Mouse (Mus musculus) stomach, embryonic 14.5 days (tissue): ENCODE results near the gene Sik2. TPM values are rescaled to one million over a fixed set of nuclear protein-coding genes. Genes with fewer than 3 reads are reported as not detected.

Source experiments
- ATAC-seq: fragments of 200-750 bp; cut with Nextera tagmentation; 2 replicates; pipeline ENCODE4 v1.8.0; 2017; ENCODE audit warnings: low read depth, moderate TSS enrichment; ENCODE audit not compliant: insufficient number of reproducible peaks, insufficient read depth, low FRiP score
- H3K27ac ChIP-seq: fragments of 300-500 bp; sonication (generic); 2 replicates; pipeline ENCODE4 v1.5.1; 2014; ENCODE audit warnings: mild to moderate bottlenecking, low read length, moderate library complexity, mixed read lengths
- H3K27me3 ChIP-seq: fragments of 300-500 bp; sonication (generic); 2 replicates; pipeline ENCODE4 v1.6.1; 2014; ENCODE audit warnings: low read length, control low read depth, mixed read lengths; ENCODE audit not compliant: control insufficient read depth, insufficient read depth
- H3K36me3 ChIP-seq: fragments of 300-500 bp; sonication (generic); 2 replicates; pipeline ENCODE4 v1.6.1; 2014; ENCODE audit warnings: mild to moderate bottlenecking, control low read depth, low read length, moderate library complexity, mixed read lengths; ENCODE audit not compliant: control insufficient read depth, insufficient read depth
- H3K4me1 ChIP-seq: fragments of 300-500 bp; sonication (generic); 2 replicates; pipeline ENCODE4 v1.6.1; 2014; ENCODE audit warnings: low read length, control low read depth, mixed read lengths; ENCODE audit not compliant: control insufficient read depth, insufficient read depth
- H3K4me2 ChIP-seq: fragments of 300-500 bp; sonication (generic); replicated peaks from 2 replicates; pipeline ENCODE4 v1.6.1; 2014; ENCODE audit warnings: low read depth, low read length, control low read depth
- H3K4me3 ChIP-seq: fragments of 300-500 bp; sonication (generic); 2 replicates; pipeline ENCODE4 v1.5.1; 2014; ENCODE audit warnings: low read depth, low read length, control low read depth
- H3K9ac ChIP-seq: fragments of 300-500 bp; sonication (generic); replicated peaks from 2 replicates; pipeline ENCODE4 v1.6.1; 2014; ENCODE audit warnings: low read depth, mild to moderate bottlenecking, control low read depth, low read length, moderate library complexity, mixed read lengths
- H3K9me3 ChIP-seq: fragments of 300-500 bp; sonication (generic); 2 replicates; pipeline ENCODE4 v1.6.1; 2016; ENCODE audit warnings: low read depth, low read length, control low read depth; ENCODE audit not compliant: control insufficient read depth
- whole genome bisulfite sequencing: fragments of 180-500 bp; shearing (Covaris S2); extraction: QIAGEN DNeasy Blood & Tissue Kit; methylation state at CpG from one replicate; pipeline ENCODE4 v1.1.7; 2014; 5-methylcytosine and 5-hydroxymethylcytosine counted together
- polyA plus RNA-seq: library from polyadenylated mRNA; unstranded; fragments of >200 nt; fragmentation: Nextera tagmentation; extraction: Ambion mirVana; gene quantifications from 2 replicates; pipeline ENCODE4 v1.2.1, GENCODE M21; 2014

Sik2 gene
- polyA plus RNA-seq, 1 experiment from 2014 or later = 24.2 TPM

GRCm38 (mm10) chr9:50863824-50864223 is 145.0 kb downstream of the Sik2 start:
- no peak overlapping the region for H3K4me3 ChIP-seq
- no peaks in the 10 kb centered on the region for H3K9me3 ChIP-seq
- ATAC-seq = no peak
- no peak overlapping the region for H3K27ac ChIP-seq
- peaks cover 79% of the 10 kb centered on the region for H3K36me3 ChIP-seq
- no peak overlapping the region for H3K9ac ChIP-seq
- WGBS = 91% methylated on average over 4 of the region's 4 CpGs
- no peaks in the 10 kb centered on the region for H3K4me1 ChIP-seq
- no peaks in the 10 kb centered on the region for H3K27me3 ChIP-seq
- H3K4me2 ChIP-seq = no peak overlapping the region

GRCm38 (mm10) chr9:50861119-50861839 is 147.6 kb downstream of the Sik2 start:
- H3K36me3 ChIP-seq = peaks cover 58% of the 10 kb centered on the region
- WGBS = 94% methylated on average over 18 of the region's 18 CpGs

GRCm38 (mm10) chr9:50858681-50859080 is 150.2 kb downstream of the Sik2 start:
- H3K27me3 ChIP-seq = no peaks in the 10 kb centered on the region
- peaks cover 5% of the 10 kb centered on the region; the same call in 1 of the 2 replicates for H3K4me1 ChIP-seq
- H3K4me2 ChIP-seq = no peak overlapping the region
- no peak for ATAC-seq
- H3K4me3 ChIP-seq = no peak overlapping the region
- 80% methylated on average over 6 of the region's 6 CpGs for WGBS
- no peak overlapping the region for H3K27ac ChIP-seq
- no peak overlapping the region for H3K9ac ChIP-seq
- H3K36me3 ChIP-seq = peaks cover 37% of the 10 kb centered on the region
- no peaks in the 10 kb centered on the region for H3K9me3 ChIP-seq

More at GRCm38 (mm10) chr9:50861119-50861839, 147.6 kb downstream of the Sik2 start:
- Histone ChIP-seq H3K9ac (no peak overlapping the region), H3K27ac (no peak overlapping the region), H3K27me3 (no peaks in the 10 kb centered on the region), H3K4me3 (no peak overlapping the region), H3K4me2 (no peak overlapping the region), H3K4me1 (no peaks in the 10 kb centered on the region), H3K9me3 (no peaks in the 10 kb centered on the region)
- ATAC-seq = no peak

- H3K27ac ChIP-seq = peak overlapping the region; percentile 85; the same call in 1 of the 2 replicates
- peak; percentile 48; the same call in 1 of the 2 replicates for ATAC-seq
- peak overlapping the region; percentile 68 for H3K4me2 ChIP-seq
- peaks cover 23% of the 10 kb centered on the region for H3K36me3 ChIP-seq
- H3K27me3 ChIP-seq = no peaks in the 10 kb centered on the region
- WGBS = under 1% methylated on average over 45 of the region's 46 CpGs
- H3K4me1 ChIP-seq = peaks cover 10% of the 10 kb centered on the region; the same call in 1 of the 2 replicates
- peak overlapping the region; percentile 76 for H3K9ac ChIP-seq
- no peaks in the 10 kb centered on the region for H3K9me3 ChIP-seq
- peak overlapping the region; percentile 85 for H3K4me3 ChIP-seq
Observed at GRCm38 (mm10) chr9:50857082-50857641, 151.7 kb downstream of the Sik2 start.

GRCm38 (mm10) chr9:50856341-50857081 is 152.4 kb downstream of the Sik2 start:
- no peaks in the 10 kb centered on the region for H3K27me3 ChIP-seq
- H3K9me3 ChIP-seq = no peaks in the 10 kb centered on the region
- peak; percentile 93 for ATAC-seq
- peak overlapping the region; percentile 85 for H3K4me3 ChIP-seq
- peak overlapping the region; percentile 76 for H3K9ac ChIP-seq
- H3K4me2 ChIP-seq = peak overlapping the region; percentile 51
- WGBS = 1% methylated on average over 44 of the region's 45 CpGs
- H3K27ac ChIP-seq = peak overlapping the region; percentile 85
- H3K36me3 ChIP-seq = peaks cover 17% of the 10 kb centered on the region
- H3K4me1 ChIP-seq = peaks cover 10% of the 10 kb centered on the region; the same call in 1 of the 2 replicates

GRCm38 (mm10) chr9:50855780-50856179 is 153.1 kb downstream of the Sik2 start:
- ATAC-seq = no peak
- H3K4me2 ChIP-seq = peak overlapping the region; percentile 51
- 57% methylated on average over 5 of the region's 5 CpGs for WGBS
- no peaks in the 10 kb centered on the region for H3K9me3 ChIP-seq
- H3K36me3 ChIP-seq = peaks cover 10% of the 10 kb centered on the region; the same call in 1 of the 2 replicates
- H3K4me3 ChIP-seq = no peak overlapping the region
- H3K27me3 ChIP-seq = no peaks in the 10 kb centered on the region
- H3K9ac ChIP-seq = no peak overlapping the region
- peak overlapping the region; percentile 85 for H3K27ac ChIP-seq
- H3K4me1 ChIP-seq = peaks cover 14% of the 10 kb centered on the region; the same call in 1 of the 2 replicates

- H3K9me3 ChIP-seq = no peaks in the 10 kb centered on the region
- peaks cover 17% of the 10 kb centered on the region; the same call in 1 of the 2 replicates for H3K4me1 ChIP-seq
- H3K27ac ChIP-seq = no peak overlapping the region
- no peak overlapping the region for H3K4me3 ChIP-seq
- no peak for ATAC-seq
- H3K36me3 ChIP-seq = peaks cover 4% of the 10 kb centered on the region; the same call in 1 of the 2 replicates
- WGBS = 86% methylated on average over 5 of the region's 5 CpGs
- no peak overlapping the region for H3K9ac ChIP-seq
- H3K4me2 ChIP-seq = no peak overlapping the region
- H3K27me3 ChIP-seq = no peaks in the 10 kb centered on the region
Observed at GRCm38 (mm10) chr9:50855133-50855766, 153.6 kb downstream of the Sik2 start.

GRCm38 (mm10) chr9:50854376-50854775 is 154.5 kb downstream of the Sik2 start:
- 81% methylated on average over 8 of the region's 8 CpGs for WGBS
- H3K27ac ChIP-seq = no peak overlapping the region

More at GRCm38 (mm10) chr9:50854376-50854775, 154.5 kb downstream of the Sik2 start:
- H3K4me2 ChIP-seq = no peak overlapping the region
- no peak overlapping the region for H3K9ac ChIP-seq
- H3K4me3 ChIP-seq = no peak overlapping the region
- H3K27me3 ChIP-seq = no peaks in the 10 kb centered on the region
- H3K36me3 ChIP-seq = no peaks in the 10 kb centered on the region
- no peaks in the 10 kb centered on the region for H3K9me3 ChIP-seq
- peaks cover 25% of the 10 kb centered on the region for H3K4me1 ChIP-seq
- no peak for ATAC-seq
